Mouse (Mus musculus) small intestine, adult 2 months (tissue): ENCODE measurements around the gene Cemip2.

Experiments used
- CTCF ChIP-seq: fragments of 200-500 bp; IDR thresholded peaks from 2 replicates; pipeline ENCODE4 v1.5.1; 2012; ENCODE audit warnings: low read depth, mild to moderate bottlenecking, control low read depth, inconsistent platforms, low read length, moderate library complexity, mixed read lengths; ENCODE audit not compliant: insufficient replicate concordance, insufficient read length; ENCODE audit errors: extremely low read depth
- POLR2A ChIP-seq: fragments of 200-500 bp; IDR thresholded peaks from 2 replicates; pipeline ENCODE4 v1.6.1; 2012; ENCODE audit warnings: low read depth, mild to moderate bottlenecking, control low read depth, inconsistent platforms, low read length, moderate library complexity

DNA sequence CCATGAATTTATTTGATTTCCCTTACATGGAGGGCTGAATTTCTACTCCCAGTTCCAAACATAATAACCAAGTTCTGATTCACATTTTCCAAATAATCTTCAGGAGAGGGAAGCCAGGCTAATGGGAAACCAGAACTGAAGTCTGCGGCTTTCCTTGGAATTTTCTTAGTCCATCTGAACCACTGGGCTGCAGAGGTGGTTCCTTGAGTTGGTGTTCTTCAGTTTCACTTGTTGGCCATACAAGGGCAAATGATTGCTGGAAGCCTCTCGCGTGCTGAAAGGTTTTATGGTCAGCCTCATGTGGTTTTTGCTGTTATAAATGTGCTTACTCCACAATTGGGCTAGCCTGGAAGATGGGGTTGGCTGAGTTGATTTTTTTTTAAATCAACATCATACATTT lies 16.4 kb downstream of the Cemip2 start:
- TF ChIP-seq CTCF, result no peak
- no peak for TF ChIP-seq POLR2A
